Mouse (Mus musculus) midbrain, embryonic 12.5 days (tissue): ENCODE results near the gene Serpinb12. TPM values are rescaled to one million over a fixed set of nuclear protein-coding genes. Genes with fewer than 3 reads are reported as not detected.
"Not testable (repeated sequence)": the region's sequence is repeated elsewhere in the genome, so short reads cannot be mapped to it uniquely, and the experiment has no call there.

Source experiments
- ATAC-seq: fragments of 200-750 bp; cut with Nextera tagmentation; 2 replicates; pipeline ENCODE4 v1.8.0; 2017; ENCODE audit warnings: low read depth, moderate TSS enrichment, moderate library complexity; ENCODE audit not compliant: low FRiP score
- H3K27ac ChIP-seq: fragments of 300-500 bp; sonication (generic); replicated peaks from 2 replicates; pipeline ENCODE4 v1.5.1; 2016; ENCODE audit warnings: mild to moderate bottlenecking
- H3K27me3 ChIP-seq: fragments of 300-500 bp; sonication (generic); 2 replicates; pipeline ENCODE4 v1.6.1; 2016; ENCODE audit warnings: mild to moderate bottlenecking
- H3K36me3 ChIP-seq: fragments of 300-500 bp; sonication (generic); 2 replicates; pipeline ENCODE4 v1.6.1; 2016
- H3K4me1 ChIP-seq: fragments of 300-500 bp; sonication (generic); 2 replicates; pipeline ENCODE4 v1.6.1; 2016
- H3K4me2 ChIP-seq: fragments of 300-500 bp; sonication (generic); replicated peaks from 2 replicates; pipeline ENCODE4 v1.6.1; 2016; ENCODE audit warnings: mild to moderate bottlenecking, moderate library complexity
- H3K4me3 ChIP-seq: fragments of 300-500 bp; sonication (generic); 2 replicates; pipeline ENCODE4 v1.5.1; 2016; ENCODE audit warnings: mild to moderate bottlenecking
- H3K9ac ChIP-seq: fragments of 300-500 bp; sonication (generic); replicated peaks from 2 replicates; pipeline ENCODE4 v1.6.1; 2016; ENCODE audit warnings: mild to moderate bottlenecking, moderate library complexity
- H3K9me3 ChIP-seq: fragments of 300-500 bp; sonication (generic); 2 replicates; pipeline ENCODE4 v1.6.1; 2016; ENCODE audit warnings: mild to moderate bottlenecking
- WGBS: fragments of 180-500 bp; shearing (Covaris S2); methylation state at CpG from one replicate; pipeline ENCODE4 v1.1.7; 2016; 5-methylcytosine and 5-hydroxymethylcytosine counted together
- polyA plus RNA-seq: library from polyadenylated mRNA; unstranded; fragments of >200 nt; fragmentation: Nextera tagmentation; extraction: Ambion mirVana; gene quantifications from 2 replicates; pipeline ENCODE4 v1.2.1, GENCODE M21; 2016

The Serpinb12 gene
- polyA plus RNA-seq, result not detected in 2 replicates

GRCm38 (mm10) chr1:106934265-106934664 is at the start of gene Serpinb12:
Gene Serpinb12, plus strand, starts transcription at chr1:106934449.
- no peak within 1 kb of the TSS for H3K4me3 ChIP-seq
- H3K36me3 ChIP-seq, result no peaks in the 10 kb centered on the region
- no peak within 1 kb of the TSS for H3K9ac ChIP-seq
- H3K4me1 ChIP-seq, result no peaks in the 10 kb centered on the region
- no peak within 1 kb of the TSS for H3K4me2 ChIP-seq
- no peak for ATAC-seq
- WGBS, result 87% methylated on average over 6 of the region's 6 CpGs
- H3K27ac ChIP-seq, result no peak within 1 kb of the TSS
- no peaks in the 10 kb centered on the region for H3K27me3 ChIP-seq
- H3K9me3 ChIP-seq, result no peaks in the 10 kb centered on the region

- H3K9ac ChIP-seq, H3K36me3 ChIP-seq, H3K4me1 ChIP-seq, ATAC-seq, H3K4me2 ChIP-seq, H3K9me3 ChIP-seq, H3K27me3 ChIP-seq, H3K27ac ChIP-seq, H3K4me3 ChIP-seq: not testable (repeated sequence)
Measured at GRCm38 (mm10) chr1:106895142-106895541, 39.1 kb upstream of the Serpinb12 start.

- Histone ChIP-seq H3K36me3 (no peaks in the 10 kb centered on the region), H3K9me3 (no peaks in the 10 kb centered on the region), H3K4me2 (no peak overlapping the region), H3K9ac (no peak overlapping the region), H3K4me1 (no peaks in the 10 kb centered on the region), H3K27me3 (no peaks in the 10 kb centered on the region), H3K27ac (no peak overlapping the region), H3K4me3 (no peak overlapping the region)
- WGBS, result 31% methylated on average over 4 of the region's 4 CpGs
- ATAC-seq, result no peak
Measured at GRCm38 (mm10) chr1:106901406-106901805, 32.8 kb upstream of the Serpinb12 start.

- no peak overlapping the region for H3K4me2 ChIP-seq
- no peak overlapping the region for H3K27ac ChIP-seq
- H3K9me3 ChIP-seq, result no peaks in the 10 kb centered on the region
- H3K27me3 ChIP-seq, result no peaks in the 10 kb centered on the region
- H3K36me3 ChIP-seq, result no peaks in the 10 kb centered on the region
- no peak for ATAC-seq
- H3K4me3 ChIP-seq, result no peak overlapping the region
- H3K4me1 ChIP-seq, result no peaks in the 10 kb centered on the region
- 89% methylated on average over 4 of the region's 4 CpGs for WGBS
- no peak overlapping the region for H3K9ac ChIP-seq
Measured at GRCm38 (mm10) chr1:106931954-106932353, 2.3 kb upstream of the Serpinb12 start.

- no peak overlapping the region for H3K27ac ChIP-seq
- H3K4me2 ChIP-seq, result no peak overlapping the region
- no peak overlapping the region for H3K4me3 ChIP-seq
- no peak overlapping the region for H3K9ac ChIP-seq
- H3K27me3 ChIP-seq, result no peaks in the 10 kb centered on the region
- H3K9me3 ChIP-seq, result no peaks in the 10 kb centered on the region
- ATAC-seq, result no peak
- H3K36me3 ChIP-seq, result no peaks in the 10 kb centered on the region
- H3K4me1 ChIP-seq, result no peaks in the 10 kb centered on the region
Measured at GRCm38 (mm10) chr1:106933658-106934057, 591 bp upstream of the Serpinb12 start.

GRCm38 (mm10) chr1:106947217-106947616 is 13.0 kb downstream of the Serpinb12 start:
- 73% methylated on average over 1 of the region's 1 CpGs for WGBS
- H3K27ac ChIP-seq, result no peak overlapping the region
- H3K4me3 ChIP-seq, result no peak overlapping the region
- no peak overlapping the region for H3K4me2 ChIP-seq
- no peaks in the 10 kb centered on the region for H3K4me1 ChIP-seq
- H3K9ac ChIP-seq, result no peak overlapping the region
- no peaks in the 10 kb centered on the region for H3K9me3 ChIP-seq
- ATAC-seq, result no peak
- H3K27me3 ChIP-seq, result no peaks in the 10 kb centered on the region
- no peaks in the 10 kb centered on the region for H3K36me3 ChIP-seq

- no peaks in the 10 kb centered on the region for H3K27me3 ChIP-seq
- no peaks in the 10 kb centered on the region for H3K36me3 ChIP-seq
- ATAC-seq, result no peak
- no peaks in the 10 kb centered on the region for H3K9me3 ChIP-seq
- H3K4me1 ChIP-seq, result no peaks in the 10 kb centered on the region
- WGBS, result 80% methylated on average over 3 of the region's 3 CpGs
- no peak overlapping the region for H3K27ac ChIP-seq
- H3K4me3 ChIP-seq, result no peak overlapping the region
- H3K9ac ChIP-seq, result no peak overlapping the region
- no peak overlapping the region for H3K4me2 ChIP-seq
Measured at GRCm38 (mm10) chr1:106959981-106960380, 25.7 kb downstream of the Serpinb12 start.

GRCm38 (mm10) chr1:106961023-106961422 is 26.8 kb downstream of the Serpinb12 start:
- Histone ChIP-seq H3K4me1 (no peaks in the 10 kb centered on the region), H3K36me3 (no peaks in the 10 kb centered on the region), H3K4me2 (no peak overlapping the region), H3K27me3 (no peaks in the 10 kb centered on the region), H3K4me3 (no peak overlapping the region), H3K9me3 (no peaks in the 10 kb centered on the region), H3K27ac (no peak overlapping the region), H3K9ac (no peak overlapping the region)
- ATAC-seq, result no peak
- WGBS, result 47% methylated on average over 3 of the region's 3 CpGs

GRCm38 (mm10) chr1:106980684-106981083 is 46.4 kb downstream of the Serpinb12 start, which contains the start of gene Serpinb13:
Gene Serpinb13, plus strand, starts transcription at chr1:106980984.
- H3K9ac ChIP-seq, result no peak within 1 kb of the TSS
- H3K27me3 ChIP-seq, result no peaks in the 10 kb centered on the region
- H3K27ac ChIP-seq, result no peak within 1 kb of the TSS
- H3K9me3 ChIP-seq, result no peaks in the 10 kb centered on the region
- no peaks in the 10 kb centered on the region for H3K36me3 ChIP-seq
- no peak within 1 kb of the TSS for H3K4me2 ChIP-seq
- H3K4me1 ChIP-seq, result no peaks in the 10 kb centered on the region
- ATAC-seq, result no peak
- no peak within 1 kb of the TSS for H3K4me3 ChIP-seq

GRCm38 (mm10) chr1:106983092-106983491 is 48.8 kb downstream of the Serpinb12 start:
- H3K36me3 ChIP-seq, result no peaks in the 10 kb centered on the region
- no peaks in the 10 kb centered on the region for H3K9me3 ChIP-seq
- no peak for ATAC-seq
- H3K4me3 ChIP-seq, result no peak overlapping the region
- H3K9ac ChIP-seq, result no peak overlapping the region
- H3K4me1 ChIP-seq, result no peaks in the 10 kb centered on the region
- no peak overlapping the region for H3K27ac ChIP-seq
- WGBS, result 100% methylated on average over 1 of the region's 1 CpGs
- H3K4me2 ChIP-seq, result no peak overlapping the region
- H3K27me3 ChIP-seq, result no peaks in the 10 kb centered on the region

GRCm38 (mm10) chr1:106983865-106984264 is 49.6 kb downstream of the Serpinb12 start:
- ATAC-seq, result no peak
- H3K9ac ChIP-seq, result no peak overlapping the region
- no peak overlapping the region for H3K4me3 ChIP-seq
- WGBS, result 77% methylated on average over 2 of the region's 2 CpGs
- H3K4me2 ChIP-seq, result no peak overlapping the region
- H3K36me3 ChIP-seq, result no peaks in the 10 kb centered on the region
- no peaks in the 10 kb centered on the region for H3K4me1 ChIP-seq
- no peaks in the 10 kb centered on the region for H3K9me3 ChIP-seq
- H3K27ac ChIP-seq, result no peak overlapping the region
- H3K27me3 ChIP-seq, result no peaks in the 10 kb centered on the region

GRCm38 (mm10) chr1:107000424-107000823 is 66.2 kb downstream of the Serpinb12 start:
- Histone ChIP-seq H3K4me3 (no peak overlapping the region), H3K4me2 (no peak overlapping the region), H3K9ac (no peak overlapping the region), H3K36me3 (no peaks in the 10 kb centered on the region), H3K27me3 (no peaks in the 10 kb centered on the region), H3K4me1 (no peaks in the 10 kb centered on the region), H3K27ac (no peak overlapping the region), H3K9me3 (no peaks in the 10 kb centered on the region)
- 0 out of 2 replicates have a peak, but pooled peaks have one; percentile 38 for ATAC-seq
- WGBS, result 79% methylated on average over 13 of the region's 13 CpGs

GRCm38 (mm10) chr1:107001754-107002153 is 67.5 kb downstream of the Serpinb12 start:
- 79% methylated on average over 2 of the region's 2 CpGs for WGBS
- no peak for ATAC-seq
- H3K4me3 ChIP-seq, result no peak overlapping the region
- no peak overlapping the region for H3K9ac ChIP-seq
- H3K9me3 ChIP-seq, result no peaks in the 10 kb centered on the region
- no peaks in the 10 kb centered on the region for H3K27me3 ChIP-seq
- no peaks in the 10 kb centered on the region for H3K4me1 ChIP-seq
- no peaks in the 10 kb centered on the region for H3K36me3 ChIP-seq
- H3K27ac ChIP-seq, result no peak overlapping the region
- H3K4me2 ChIP-seq, result no peak overlapping the region
